Mouse (Mus musculus): Measurements from ENCODE around the gene Rps6ka1.
A peak's percentile ranks its signal among the peaks of the same experiment; 100 is the strongest.
"Not testable (repeated sequence)": the region's sequence is repeated elsewhere in the genome, so short reads cannot be mapped to it uniquely, and the experiment has no call there.

The Rps6ka1 gene

DNA sequence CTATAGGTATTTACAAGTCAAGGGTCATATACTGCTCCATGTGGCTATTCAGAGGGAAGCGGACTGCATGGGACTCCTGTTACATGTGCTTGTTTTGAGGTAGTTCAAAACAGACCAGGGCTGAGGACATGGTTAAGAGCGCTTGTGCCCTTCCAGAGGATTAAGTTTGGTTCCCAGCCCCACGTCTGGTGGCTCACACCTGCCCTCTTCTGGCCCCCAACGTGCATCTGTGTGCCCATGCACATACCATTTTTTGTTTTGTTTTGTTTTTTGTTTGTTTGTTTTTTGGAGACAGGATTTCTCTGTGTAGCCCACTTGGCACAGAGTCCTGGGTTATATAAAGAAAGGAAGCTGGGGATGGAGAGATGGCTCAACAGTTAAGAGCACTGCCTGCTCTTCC, 30.1 kb downstream of the Rps6ka1 start:
- DNase-seq (ENCODE audit: low read depth), result no peak

GRCm38 (mm10) chr4:133854621-133855020, 33.0 kb downstream of the Rps6ka1 start:
- no peak for DNase-seq (ENCODE audit: low read depth)

DNA sequence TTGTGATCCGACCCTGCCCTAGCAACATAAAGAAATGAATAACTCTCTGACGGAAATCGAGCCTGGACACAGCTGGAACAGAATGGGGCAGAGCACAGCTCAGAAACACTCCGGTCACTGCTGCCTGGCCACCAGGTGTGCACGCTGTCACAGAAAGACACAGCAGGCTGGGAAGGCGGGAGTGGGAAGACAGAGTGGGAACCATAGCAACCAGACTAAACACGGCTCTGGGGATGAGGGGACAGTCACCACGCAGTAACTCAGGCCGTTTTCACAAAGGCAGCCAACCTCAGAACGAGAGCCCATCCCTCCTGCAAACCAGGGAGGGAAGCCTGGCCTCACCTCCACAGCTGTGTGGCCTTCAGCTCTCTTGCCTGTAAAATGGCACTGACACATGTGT, 34.0 kb downstream of the Rps6ka1 start:
- no peak for DNase-seq (ENCODE audit: low read depth)

GRCm38 (mm10) chr4:133846625-133847024, 41.0 kb downstream of the Rps6ka1 start:
- DNase-seq (ENCODE audit: low read depth), result no peak

GRCm38 (mm10) chr4:133845060-133845459, 42.5 kb downstream of the Rps6ka1 start:
- no peak for DNase-seq (ENCODE audit: low read depth)

GRCm38 (mm10) chr4:133844209-133844841, 43.3 kb downstream of the Rps6ka1 start:
- no peak for DNase-seq (ENCODE audit: low read depth)

GRCm38 (mm10) chr4:133842992-133843737, 44.4 kb downstream of the Rps6ka1 start:
- no peak for DNase-seq (ENCODE audit: low read depth)

GRCm38 (mm10) chr4:133841756-133842483, 45.7 kb downstream of the Rps6ka1 start:
- DNase-seq (ENCODE audit: low read depth), result not testable (repeated sequence)

- peak; percentile 21 for DNase-seq (ENCODE audit: low read depth)
Measured at GRCm38 (mm10) chr4:133841035-133841434, 46.6 kb downstream of the Rps6ka1 start.

- no peak for DNase-seq (ENCODE audit: low read depth)
Measured at GRCm38 (mm10) chr4:133840501-133840900, 47.1 kb downstream of the Rps6ka1 start.

DNA sequence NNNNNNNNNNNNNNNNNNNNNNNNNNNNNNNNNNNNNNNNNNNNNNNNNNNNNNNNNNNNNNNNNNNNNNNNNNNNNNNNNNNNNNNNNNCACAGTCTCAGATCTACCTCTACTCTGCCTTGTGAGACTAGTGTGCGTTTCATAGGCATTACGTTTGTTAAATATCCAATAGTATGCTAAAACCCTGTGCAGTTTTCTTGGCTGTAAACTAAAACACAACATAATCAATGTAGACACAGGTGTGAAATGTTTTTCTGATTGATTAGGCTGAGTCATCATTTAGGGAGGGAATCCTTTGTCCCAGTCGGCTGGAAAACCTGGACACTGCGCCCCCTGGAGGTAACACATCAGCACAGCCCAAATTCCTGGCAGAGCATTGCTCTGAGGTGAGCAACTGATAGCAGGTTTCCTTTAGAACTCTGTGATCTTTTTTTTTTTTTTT, 48.2 kb downstream of the Rps6ka1 start:
- DNase-seq (ENCODE audit: low read depth), result peak; percentile 34

GRCm38 (mm10) chr4:133836575-133836974, 51.0 kb downstream of the Rps6ka1 start:
- DNase-seq (ENCODE audit: low read depth), result no peak

DNA sequence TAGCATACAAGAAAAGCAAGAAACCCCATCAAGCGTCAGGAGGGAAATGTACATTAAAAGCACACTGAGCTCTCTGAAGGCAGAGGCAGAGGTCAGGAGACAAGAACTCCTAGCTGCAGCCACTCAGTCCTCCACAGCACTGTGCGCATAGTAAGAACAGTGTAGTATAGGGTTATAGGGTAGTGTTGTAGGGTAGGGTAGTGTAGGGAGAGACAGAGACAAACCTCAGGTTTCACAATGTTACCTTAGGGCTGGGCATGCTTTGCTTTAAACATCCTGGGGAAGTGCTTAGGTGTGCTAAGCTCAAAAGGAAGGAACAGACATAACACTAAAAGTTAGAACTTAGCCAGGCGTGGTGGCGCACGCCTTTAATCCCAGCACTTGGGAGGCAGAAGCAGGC, 52.4 kb downstream of the Rps6ka1 start:
- DNase-seq (ENCODE audit: low read depth), result no peak

GRCm38 (mm10) chr4:133832945-133833874, 54.4 kb downstream of the Rps6ka1 start:
- DNase-seq (ENCODE audit: low read depth), result no peak

DNA sequence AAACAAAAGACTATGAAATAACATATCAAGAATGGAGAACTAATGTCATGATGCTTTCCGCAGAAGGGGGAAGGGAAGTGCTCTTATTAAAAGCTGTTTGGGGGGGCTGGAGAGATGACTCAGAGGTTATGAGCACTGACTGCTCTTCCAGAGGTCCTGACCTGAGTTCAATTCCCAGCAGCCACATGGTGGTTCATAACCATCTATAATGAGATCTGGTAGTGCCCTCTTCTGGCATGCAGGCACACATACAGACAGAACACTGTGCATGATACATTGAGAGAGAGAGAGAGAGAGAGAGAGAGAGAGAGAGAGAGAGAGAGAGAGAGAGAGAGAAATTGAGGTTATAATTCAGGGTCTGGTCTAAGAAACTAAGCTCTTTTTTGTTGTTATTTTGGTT, 57.1 kb downstream of the Rps6ka1 start:
- no peak for DNase-seq (ENCODE audit: low read depth)

- peak; percentile 79 for DNase-seq (ENCODE audit: low read depth)
Measured at GRCm38 (mm10) chr4:133829281-133830070, 58.1 kb downstream of the Rps6ka1 start.

- no peak for DNase-seq (ENCODE audit: low read depth)
Measured at GRCm38 (mm10) chr4:133827887-133828794, 59.5 kb downstream of the Rps6ka1 start.

DNA sequence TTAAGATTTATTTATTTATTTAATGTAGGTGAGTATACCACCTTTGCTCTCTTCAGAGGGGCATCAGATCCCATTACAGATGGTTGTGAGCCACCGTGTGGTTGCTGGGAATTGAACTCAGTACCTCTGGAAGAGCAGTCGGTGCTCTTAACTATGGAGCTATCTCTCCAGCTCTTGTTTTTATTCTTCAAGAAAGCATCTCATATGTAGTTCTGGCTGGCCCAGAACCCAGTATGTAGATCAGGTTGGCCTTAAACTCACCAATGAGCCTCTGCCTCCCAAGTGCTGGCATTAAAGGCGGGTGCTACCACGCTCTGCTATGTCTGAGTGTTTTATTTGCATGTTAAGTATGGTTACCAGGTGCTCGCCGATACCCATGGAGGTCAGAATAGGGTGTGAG, 60.2 kb downstream of the Rps6ka1 start:
- no peak for DNase-seq (ENCODE audit: low read depth)

GRCm38 (mm10) chr4:133825731-133826130, 61.9 kb downstream of the Rps6ka1 start:
- peak; percentile 25 for DNase-seq (ENCODE audit: low read depth)

Data from NIH3T3 (cell line).